Mouse (Mus musculus) adrenal gland, adult 18-20 months (tissue): Measurements from ENCODE around the gene Olfr251. TPM values are rescaled to one million over a fixed set of nuclear protein-coding genes. Genes with fewer than 3 reads are reported as not detected.
"Not testable (repeated sequence)": the region's sequence is repeated elsewhere in the genome, so short reads cannot be mapped to it uniquely, and the experiment has no call there.

ENCODE experiments used
- DNase-seq, 2 experiments: peaks; one replicate each; pipeline ENCODE4 v3.0.0; 2021 to 2022; ENCODE audit warnings: low spot score in 2 of 2
- long read RNA-seq, 2 experiments: library from polyadenylated mRNA; stranded (forward); transcript quantifications; one replicate each; pipeline ENCODE4 v2.0.0; 2021
- total RNA-seq, 2 experiments: library from RNA; stranded (reverse); gene quantifications; 1 replicate in 1 of 2; 2 replicates in 1 of 2; pipeline ENCODE4 v1.2.3; 2021

Olfr251 gene
- not detected for total RNA-seq
- long read RNA-seq, experiment 1, result 0 reads
- long read RNA-seq, experiment 2, result 0 reads

GRCm38 (mm10) chr9:38376786-38377185 lies at the start of gene Olfr251:
TSS of gene Olfr251 (plus strand) at chr9:38377086.
- no peak for DNase-seq

- DNase-seq, result no peak
Measured at GRCm38 (mm10) chr9:38328760-38329159, 48.1 kb upstream of the Olfr251 start, which contains the start of gene Olfr25. TSS of gene Olfr25 (plus strand) at chr9:38329060.

- no peak for DNase-seq
Measured at GRCm38 (mm10) chr9:38348111-38348510, 28.8 kb upstream of the Olfr251 start, which contains the start of gene Olfr898. TSS of gene Olfr898 (plus strand) at chr9:38348411.

- no peak for DNase-seq
Measured at GRCm38 (mm10) chr9:38366596-38366995, 10.3 kb upstream of the Olfr251 start, which contains the start of gene Olfr250. TSS of gene Olfr250 (plus strand) at chr9:38366896.

GRCm38 (mm10) chr9:38401398-38401797 lies 24.5 kb downstream of the Olfr251 start, which contains the start of gene Olfr147:
TSS of gene Olfr147 (plus strand) at chr9:38401698.
- no peak for DNase-seq

GRCm38 (mm10) chr9:38407502-38407901 lies 30.6 kb downstream of the Olfr251 start:
- DNase-seq, result not testable (repeated sequence)

GRCm38 (mm10) chr9:38413502-38413901 lies 36.6 kb downstream of the Olfr251 start:
- not testable (repeated sequence) for DNase-seq

- DNase-seq, result no peak
Measured at GRCm38 (mm10) chr9:38423801-38424200, 46.9 kb downstream of the Olfr251 start.

GRCm38 (mm10) chr9:38427026-38427425 lies 50.1 kb downstream of the Olfr251 start:
- no peak for DNase-seq

GRCm38 (mm10) chr9:38429155-38429554 lies 52.3 kb downstream of the Olfr251 start, which contains the start of gene Olfr901:
TSS of gene Olfr901 (plus strand) at chr9:38429455.
- no peak for DNase-seq

Other genes starting within 250 kb of the Olfr251 start
- not detected for gene Olfr890, start 234.6 kb upstream of the Olfr251 start, total RNA-seq
- gene Olfr891, start 196.3 kb upstream of the Olfr251 start, total RNA-seq, result not detected
- gene Olfr893, start 168.7 kb upstream of the Olfr251 start, total RNA-seq, result not detected
- not detected for gene Olfr894, start 159.0 kb upstream of the Olfr251 start, total RNA-seq
- gene Olfr143, start 124.3 kb upstream of the Olfr251 start, total RNA-seq, result not detected
- not detected for gene Olfr895, start 109.2 kb upstream of the Olfr251 start, total RNA-seq
- not detected for gene Olfr896-ps1, start 86.0 kb upstream of the Olfr251 start, total RNA-seq
- gene Olfr25, start 48.0 kb upstream of the Olfr251 start, total RNA-seq, result not detected
- not detected for gene Olfr898, start 28.7 kb upstream of the Olfr251 start, total RNA-seq
- not detected for gene Olfr250, start 10.2 kb upstream of the Olfr251 start, total RNA-seq
- not detected for gene Olfr147, start 24.6 kb downstream of the Olfr251 start, total RNA-seq
- gene Olfr901, start 52.4 kb downstream of the Olfr251 start, total RNA-seq, result not detected
- not detected for gene Olfr902, start 70.6 kb downstream of the Olfr251 start, total RNA-seq
- not detected for gene Olfr904, start 86.1 kb downstream of the Olfr251 start, total RNA-seq
- under 1 TPM in 1 of 2 experiments, not detected in 1; 0.06 TPM for gene Olfr905, start 94.0 kb downstream of the Olfr251 start, total RNA-seq
- not detected for gene Olfr906, start 110.0 kb downstream of the Olfr251 start, total RNA-seq
- not detected for gene Olfr907, start 118.7 kb downstream of the Olfr251 start, total RNA-seq
- not detected for gene Olfr911-ps1, start 144.5 kb downstream of the Olfr251 start, total RNA-seq
- gene Olfr910, start 160.8 kb downstream of the Olfr251 start, total RNA-seq, result not detected
- gene Olfr912, start 203.1 kb downstream of the Olfr251 start, total RNA-seq, result not detected
- gene Olfr913, start 215.7 kb downstream of the Olfr251 start, total RNA-seq, result not detected
- gene Olfr914, start 228.0 kb downstream of the Olfr251 start, total RNA-seq, result not detected